Mouse (Mus musculus) ES-Bruce4 (cell line): Measurements from ENCODE around the gene Eif6.

Experiments
- CTCF ChIP-seq: IDR thresholded peaks from one replicate; pipeline ENCODE4 v1.8.1; 2011; ENCODE audit warnings: low read depth, low read length
- POLR2A ChIP-seq: IDR thresholded peaks from one replicate; pipeline ENCODE4 v1.8.1; 2011; ENCODE audit warnings: low read length; ENCODE audit not compliant: insufficient read depth

- TF ChIP-seq POLR2A (no peak), CTCF (no peak)
Measured at GRCm38 (mm10) chr2:155825904-155826629, 658 bp downstream of the Eif6 start.
